Mouse (Mus musculus) forebrain, embryonic 15.5 days (tissue): ENCODE results near the gene Sgk1. TPM values are rescaled to one million over a fixed set of nuclear protein-coding genes. Genes with fewer than 3 reads are reported as not detected.

ENCODE experiments used
- ATAC-seq: fragments of 200-750 bp; cut with Nextera tagmentation; replicated peaks from 2 replicates; pipeline ENCODE4 v1.8.0; 2017; ENCODE audit warnings: mild to moderate bottlenecking, moderate TSS enrichment, moderate library complexity
- H3K27ac ChIP-seq: fragments of 300-500 bp; sonication (generic); replicated peaks from 2 replicates; pipeline ENCODE4 v1.5.1; 2015; ENCODE audit warnings: mild to moderate bottlenecking, inconsistent platforms
- H3K27me3 ChIP-seq: fragments of 300-500 bp; sonication (generic); 2 replicates; pipeline ENCODE4 v1.6.1; 2015; ENCODE audit warnings: inconsistent platforms
- H3K36me3 ChIP-seq: fragments of 300-500 bp; sonication (generic); 2 replicates; pipeline ENCODE4 v1.6.1; 2015; ENCODE audit warnings: mild to moderate bottlenecking, inconsistent platforms
- H3K4me1 ChIP-seq: fragments of 300-500 bp; sonication (generic); 2 replicates; pipeline ENCODE4 v1.6.1; 2015; ENCODE audit warnings: inconsistent platforms
- H3K4me2 ChIP-seq: fragments of 300-500 bp; sonication (generic); replicated peaks from 2 replicates; pipeline ENCODE4 v1.6.1; 2015; ENCODE audit warnings: mild to moderate bottlenecking, inconsistent platforms
- H3K4me3 ChIP-seq: fragments of 300-500 bp; sonication (generic); 2 replicates; pipeline ENCODE4 v1.5.1; 2015; ENCODE audit warnings: mild to moderate bottlenecking, inconsistent platforms
- H3K9ac ChIP-seq: fragments of 300-500 bp; sonication (generic); replicated peaks from 2 replicates; pipeline ENCODE4 v1.6.1; 2015; ENCODE audit warnings: mild to moderate bottlenecking, inconsistent platforms
- H3K9me3 ChIP-seq: fragments of 300-500 bp; sonication (generic); 2 replicates; pipeline ENCODE4 v1.6.1; 2016; ENCODE audit warnings: inconsistent platforms
- WGBS: fragments of 180-500 bp; shearing (Covaris S2); methylation state at CpG from one replicate; pipeline ENCODE4 v1.1.7; 2015; ENCODE audit warnings: mixed read lengths; 5-methylcytosine and 5-hydroxymethylcytosine counted together
- polyA plus RNA-seq: library from polyadenylated mRNA; unstranded; fragments of >200 nt; fragmentation: Nextera tagmentation; extraction: Ambion mirVana; gene quantifications from 2 replicates; pipeline ENCODE4 v1.2.1, GENCODE M21; 2015

Sgk1 gene
- polyA plus RNA-seq, 1 experiment from 2014 or later: 28.7 TPM

GRCm38 (mm10) chr10:21988489-21988888 is 106.5 kb downstream of the Sgk1 start:
- H3K4me2 ChIP-seq: no peak overlapping the region
- peaks cover 19% of the 10 kb centered on the region for H3K4me1 ChIP-seq
- no peak overlapping the region for H3K27ac ChIP-seq
- no peaks in the 10 kb centered on the region for H3K9me3 ChIP-seq
- no peak overlapping the region for H3K4me3 ChIP-seq
- peaks cover 12% of the 10 kb centered on the region for H3K27me3 ChIP-seq
- WGBS: 79% methylated on average over 5 of the region's 5 CpGs
- H3K36me3 ChIP-seq: no peaks in the 10 kb centered on the region
- ATAC-seq: no peak
- no peak overlapping the region for H3K9ac ChIP-seq

- Histone ChIP-seq H3K4me1 (peaks cover 31% of the 10 kb centered on the region), H3K4me2 (peak overlapping the region; percentile 32), H3K4me3 (peak overlapping the region; percentile 21; the same call in 1 of the 2 replicates), H3K27me3 (peaks cover 12% of the 10 kb centered on the region), H3K9me3 (no peaks in the 10 kb centered on the region), H3K9ac (no peak overlapping the region), H3K36me3 (no peaks in the 10 kb centered on the region), H3K27ac (no peak overlapping the region)
- WGBS: 10% methylated on average over 17 of the region's 17 CpGs
- no peak for ATAC-seq
These were observed 109.4 kb downstream of the Sgk1 start for GRCm38 (mm10) chr10:21991351-21991840.

GRCm38 (mm10) chr10:21991986-21992833 is 110.2 kb downstream of the Sgk1 start:
- Histone ChIP-seq H3K4me1 (peaks cover 31% of the 10 kb centered on the region), H3K27ac (no peak overlapping the region), H3K27me3 (peaks cover 12% of the 10 kb centered on the region), H3K4me2 (peak overlapping the region; percentile 98), H3K9ac (no peak overlapping the region), H3K4me3 (peak overlapping the region; percentile 21; the same call in 1 of the 2 replicates), H3K36me3 (no peaks in the 10 kb centered on the region), H3K9me3 (no peaks in the 10 kb centered on the region)
- no peak for ATAC-seq
- 23% methylated on average over 17 of the region's 17 CpGs for WGBS

GRCm38 (mm10) chr10:21992834-21993514 is 111.0 kb downstream of the Sgk1 start:
- no peaks in the 10 kb centered on the region for H3K9me3 ChIP-seq
- H3K36me3 ChIP-seq: 0 out of 2 replicates have a peak, but pooled peaks cover 3% of the 10 kb centered on the region
- WGBS: 1% methylated on average over 30 of the region's 30 CpGs
- no peak overlapping the region for H3K27ac ChIP-seq
- H3K4me2 ChIP-seq: peak overlapping the region; percentile 98
- peaks cover 31% of the 10 kb centered on the region for H3K4me1 ChIP-seq
- ATAC-seq: peak; percentile 45; the same call in 1 of the 2 replicates
- peak overlapping the region; percentile 24; the same call in 1 of the 2 replicates for H3K9ac ChIP-seq
- peak overlapping the region; percentile 73 for H3K4me3 ChIP-seq
- peaks cover 12% of the 10 kb centered on the region for H3K27me3 ChIP-seq

GRCm38 (mm10) chr10:21993515-21994373 is 111.8 kb downstream of the Sgk1 start:
- H3K4me1 ChIP-seq: peaks cover 31% of the 10 kb centered on the region
- peak overlapping the region; percentile 80 for H3K27ac ChIP-seq
- H3K27me3 ChIP-seq: peaks cover 12% of the 10 kb centered on the region
- no peak; the same call in none of the 2 replicates for ATAC-seq
- WGBS: 1% methylated on average over 60 of the region's 60 CpGs
- 0 out of 2 replicates have a peak, but pooled peaks cover 7% of the 10 kb centered on the region for H3K36me3 ChIP-seq
- peak overlapping the region; percentile 73 for H3K4me3 ChIP-seq
- H3K9me3 ChIP-seq: no peaks in the 10 kb centered on the region
- H3K9ac ChIP-seq: peak overlapping the region; percentile 60
- H3K4me2 ChIP-seq: peak overlapping the region; percentile 98

GRCm38 (mm10) chr10:21994431-21994914 is 112.5 kb downstream of the Sgk1 start:
- Histone ChIP-seq H3K27ac (peak overlapping the region; percentile 80), H3K4me2 (peak overlapping the region; percentile 98), H3K27me3 (peaks cover 12% of the 10 kb centered on the region), H3K4me1 (peaks cover 31% of the 10 kb centered on the region), H3K9ac (peak overlapping the region; percentile 60), H3K9me3 (no peaks in the 10 kb centered on the region), H3K4me3 (peak overlapping the region; percentile 73), H3K36me3 (0 out of 2 replicates have a peak, but pooled peaks cover 7% of the 10 kb centered on the region)
- WGBS: under 1% methylated on average over 40 of the region's 40 CpGs
- peak; percentile 97 for ATAC-seq

GRCm38 (mm10) chr10:21995221-21995620 is 113.2 kb downstream of the Sgk1 start:
- ATAC-seq: no peak
- H3K9me3 ChIP-seq: no peaks in the 10 kb centered on the region
- H3K4me2 ChIP-seq: peak overlapping the region; percentile 98
- H3K36me3 ChIP-seq: 0 out of 2 replicates have a peak, but pooled peaks cover 7% of the 10 kb centered on the region
- no peak overlapping the region for H3K27ac ChIP-seq
- H3K4me1 ChIP-seq: peaks cover 31% of the 10 kb centered on the region
- 10% methylated on average over 12 of the region's 12 CpGs for WGBS
- peak overlapping the region; percentile 73 for H3K4me3 ChIP-seq
- H3K27me3 ChIP-seq: peaks cover 12% of the 10 kb centered on the region
- no peak overlapping the region for H3K9ac ChIP-seq

- Histone ChIP-seq H3K4me2 (peak overlapping the region; percentile 17; the same call in 1 of the 2 replicates), H3K27ac (no peak overlapping the region), H3K9ac (no peak overlapping the region), H3K27me3 (peaks cover 12% of the 10 kb centered on the region), H3K9me3 (no peaks in the 10 kb centered on the region), H3K4me1 (peaks cover 31% of the 10 kb centered on the region), H3K36me3 (0 out of 2 replicates have a peak, but pooled peaks cover 7% of the 10 kb centered on the region), H3K4me3 (peak overlapping the region; percentile 73)
- WGBS: 58% methylated on average over 11 of the region's 11 CpGs
- ATAC-seq: no peak
These were observed 113.8 kb downstream of the Sgk1 start for GRCm38 (mm10) chr10:21995661-21996308.

GRCm38 (mm10) chr10:21996660-21997447 is 114.9 kb downstream of the Sgk1 start:
- Histone ChIP-seq H3K27ac (no peak overlapping the region), H3K4me2 (no peak overlapping the region), H3K36me3 (0 out of 2 replicates have a peak, but pooled peaks cover 7% of the 10 kb centered on the region), H3K9me3 (no peaks in the 10 kb centered on the region), H3K4me1 (peaks cover 22% of the 10 kb centered on the region), H3K27me3 (peaks cover 4% of the 10 kb centered on the region), H3K9ac (no peak overlapping the region), H3K4me3 (no peak overlapping the region)
- WGBS: 92% methylated on average over 14 of the region's 14 CpGs
- ATAC-seq: no peak

GRCm38 (mm10) chr10:21997550-21998204 is 115.7 kb downstream of the Sgk1 start:
- Histone ChIP-seq H3K4me1 (peaks cover 20% of the 10 kb centered on the region), H3K9ac (no peak overlapping the region), H3K4me2 (no peak overlapping the region), H3K9me3 (no peaks in the 10 kb centered on the region), H3K27me3 (peaks cover 3% of the 10 kb centered on the region; the same call in 1 of the 2 replicates), H3K4me3 (no peak overlapping the region), H3K36me3 (0 out of 2 replicates have a peak, but pooled peaks cover 7% of the 10 kb centered on the region), H3K27ac (no peak overlapping the region)
- WGBS: 91% methylated on average over 12 of the region's 12 CpGs
- no peak for ATAC-seq
